Mouse (Mus musculus): ENCODE measurements at regions not wholly inside any gene's neighbourhood (a gene's known extent, or its start where the extent isn't known, plus 50 kb on each side); places are given as distances from the start of the nearest gene placed in this dataset.

DNA sequence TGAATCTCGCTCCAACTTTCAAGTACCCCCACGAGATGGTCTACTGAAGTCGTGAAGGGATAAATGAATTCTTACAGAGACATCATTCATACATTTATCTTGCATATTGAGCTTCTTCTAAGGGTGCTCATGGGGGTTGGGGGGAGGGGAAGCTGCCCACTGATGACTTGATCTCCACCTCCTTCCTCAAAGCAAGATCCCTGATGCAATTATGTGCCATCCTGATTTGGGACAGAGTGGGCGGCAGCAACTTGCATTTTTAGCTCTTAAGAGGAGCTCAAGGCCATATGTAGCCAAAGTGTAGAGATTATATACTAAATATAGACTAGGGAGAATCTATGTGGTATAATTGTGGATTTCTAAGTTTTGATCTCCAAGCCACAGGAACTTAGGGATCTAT is 236.1 kb downstream of the Sox4 start:
- dilution Hi-C loops (cut with MboI; ENCODE audit: extremely low pct_ligation_motif_present, extremely low pct_unique_long_range_greater_than_20kb, low sequenced_read_pairs): no loop called here
- in situ Hi-C loops (cut with MboI; ENCODE audit: low pct_ligation_motif_present, low pct_unique_long_range_greater_than_20kb, low sequenced_read_pairs): no loop called here
- Histone ChIP-seq H3K9me3 (replicated peaks; ENCODE audit: low read length) (no peaks in the 10 kb centered on the region), H3K4me3 (replicated peaks in 1 of 3; ENCODE audit: low read depth in 2 of 3, low read length in 2 of 3, poor library complexity in 1 of 3) (no peak overlapping the region), H3K4me1 (ENCODE audit: control insufficient read depth in 1 of 2, insufficient read depth in 2 of 2) (no peaks in the 10 kb centered on the region), H3K79me2 (replicated peaks; ENCODE audit: control insufficient read depth, extremely low read depth, insufficient read depth, poor library complexity, severe bottlenecking) (no peaks in the 10 kb centered on the region), H3K9ac (ENCODE audit: insufficient read depth, low read depth) (no peak overlapping the region), H3K27ac (ENCODE audit: insufficient read depth, low read depth) (no peak overlapping the region), H3K27me3 (replicated peaks) (no peaks in the 10 kb centered on the region), H3K36me3 (replicated peaks in 1 of 2; ENCODE audit: control insufficient read depth in 1 of 2, insufficient read depth in 1 of 2, low read length in 1 of 2) (no peaks in the 10 kb centered on the region), H3K4me2 (ENCODE audit: insufficient read depth, low read depth, poor library complexity, severe bottlenecking) (no peak overlapping the region)
- no peak for TF ChIP-seq NELFE (IDR thresholded peaks at IDR 0.05; ENCODE audit: low read depth, low read length)
- no peak for TF ChIP-seq ETS1 (conservative IDR thresholded peaks at IDR 0.05; ENCODE audit: low read depth, low read length)
- TF ChIP-seq ELF1 (IDR thresholded peaks at IDR 0.05; ENCODE audit: low read depth, low read length): no peak
- TF ChIP-seq USF1 (IDR thresholded peaks at IDR 0.05; ENCODE audit: low read depth, low read length): no peak
- no peak for TF ChIP-seq MAZ (IDR thresholded peaks at IDR 0.05; ENCODE audit: low read depth, low read length)
- no peak for TF ChIP-seq UBTF (IDR thresholded peaks at IDR 0.05; ENCODE audit: low read depth, low read length)
- no peak for TF ChIP-seq SMC3 (IDR thresholded peaks at IDR 0.05; ENCODE audit: low read depth, low read length)
- DNase-seq (ENCODE audit: extremely low read depth): no peak

- Histone ChIP-seq H3K27me3 (replicated peaks) (no peaks in the 10 kb centered on the region), H3K9me3 (replicated peaks; ENCODE audit: low read length) (no peaks in the 10 kb centered on the region), H3K4me3 (replicated peaks in 1 of 3; ENCODE audit: low read depth in 2 of 3, low read length in 2 of 3, poor library complexity in 1 of 3) (no peak overlapping the region), H3K79me2 (replicated peaks; ENCODE audit: control insufficient read depth, extremely low read depth, insufficient read depth, poor library complexity, severe bottlenecking) (no peaks in the 10 kb centered on the region), H3K4me1 (ENCODE audit: control insufficient read depth in 1 of 2, insufficient read depth in 2 of 2) (no peaks in the 10 kb centered on the region), H3K36me3 (replicated peaks in 1 of 2; ENCODE audit: control insufficient read depth in 1 of 2, insufficient read depth in 1 of 2, low read length in 1 of 2) (no peaks in the 10 kb centered on the region), H3K9ac (ENCODE audit: insufficient read depth, low read depth) (no peak overlapping the region), H3K27ac (ENCODE audit: insufficient read depth, low read depth) (no peak overlapping the region), H3K4me2 (ENCODE audit: insufficient read depth, low read depth, poor library complexity, severe bottlenecking) (no peak overlapping the region)
- dilution Hi-C loops (cut with MboI; ENCODE audit: extremely low pct_ligation_motif_present, extremely low pct_unique_long_range_greater_than_20kb, low sequenced_read_pairs): no loop called here
- TF ChIP-seq NELFE (IDR thresholded peaks at IDR 0.05; ENCODE audit: low read depth, low read length): no peak
- no peak for TF ChIP-seq ZC3H11A (IDR thresholded peaks at IDR 0.05; ENCODE audit: low read depth, low read length)
- TF ChIP-seq ETS1 (conservative IDR thresholded peaks at IDR 0.05; ENCODE audit: low read depth, low read length): no peak
- no peak for TF ChIP-seq SMC3 (IDR thresholded peaks at IDR 0.05; ENCODE audit: low read depth, low read length)
- TF ChIP-seq ELF1 (IDR thresholded peaks at IDR 0.05; ENCODE audit: low read depth, low read length): no peak
- TF ChIP-seq EP300 (IDR thresholded peaks at IDR 0.05; ENCODE audit: low read length): no peak
- TF ChIP-seq NRF1 (IDR thresholded peaks at IDR 0.05; ENCODE audit: low read depth, low read length): no peak
- TF ChIP-seq SIN3A (IDR thresholded peaks at IDR 0.05; ENCODE audit: low read length): no peak
- TF ChIP-seq HCFC1 (IDR thresholded peaks at IDR 0.05; ENCODE audit: low read depth, low read length): no peak
- no peak for TF ChIP-seq UBTF (IDR thresholded peaks at IDR 0.05; ENCODE audit: low read depth, low read length)
- no peak for TF ChIP-seq ZMIZ1 (IDR thresholded peaks at IDR 0.05; ENCODE audit: low read depth, low read length)
- TF ChIP-seq CHD2 (IDR thresholded peaks at IDR 0.05; ENCODE audit: low read length): no peak
- DNase-seq (ENCODE audit: extremely low read depth): no peak
- in situ Hi-C loops (cut with MboI; ENCODE audit: low pct_ligation_motif_present, low pct_unique_long_range_greater_than_20kb, low sequenced_read_pairs): no loop called here
Observed at GRCm38 (mm10) chr13:28709966-28710365, 243.5 kb downstream of the Sox4 start.

DNA sequence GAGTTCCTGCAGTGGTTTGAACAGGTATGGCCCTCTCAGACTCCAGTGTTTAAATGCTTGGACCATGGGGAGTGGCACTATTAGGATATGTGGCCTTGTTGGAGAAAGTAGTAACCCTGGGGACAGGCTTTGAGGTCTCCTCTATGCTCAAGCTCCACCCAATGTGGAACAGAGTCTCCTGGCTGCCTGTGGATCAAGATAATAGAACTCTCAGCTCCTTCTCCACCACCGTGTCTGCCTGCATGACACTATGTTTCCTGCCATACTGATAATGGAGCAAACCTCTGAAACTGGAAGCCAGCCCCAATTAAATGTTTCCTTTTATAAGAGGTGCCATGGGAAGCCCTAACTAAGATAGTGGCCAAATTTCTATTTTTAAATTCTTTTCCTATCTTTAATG is 252.2 kb downstream of the Sox4 start:
- dilution Hi-C loops (cut with MboI; ENCODE audit: extremely low pct_ligation_motif_present, extremely low pct_unique_long_range_greater_than_20kb, low sequenced_read_pairs): no loop called here
- H3K4me3 ChIP-seq (replicated peaks in 1 of 3; ENCODE audit: low read depth in 2 of 3, low read length in 2 of 3, poor library complexity in 1 of 3): no peak overlapping the region
- in situ Hi-C loops (cut with MboI; ENCODE audit: low pct_ligation_motif_present, low pct_unique_long_range_greater_than_20kb, low sequenced_read_pairs): no loop called here
- no peaks in the 10 kb centered on the region for H3K4me1 ChIP-seq (ENCODE audit: control insufficient read depth in 1 of 2, insufficient read depth in 2 of 2)
- H3K27ac ChIP-seq (ENCODE audit: insufficient read depth, low read depth): no peak overlapping the region
- no peak overlapping the region for H3K4me2 ChIP-seq (ENCODE audit: insufficient read depth, low read depth, poor library complexity, severe bottlenecking)
- TF ChIP-seq NRF1 (IDR thresholded peaks at IDR 0.05; ENCODE audit: low read depth, low read length): no peak
- no peak for TF ChIP-seq EP300 (IDR thresholded peaks at IDR 0.05; ENCODE audit: low read length)
- no peak for TF ChIP-seq HCFC1 (IDR thresholded peaks at IDR 0.05; ENCODE audit: low read depth, low read length)
- TF ChIP-seq RAD21 (IDR thresholded peaks at IDR 0.05; ENCODE audit: low read depth, low read length): no peak
- no peak for TF ChIP-seq USF1 (IDR thresholded peaks at IDR 0.05; ENCODE audit: low read depth, low read length)
- no peak for TF ChIP-seq MXI1 (IDR thresholded peaks at IDR 0.05; ENCODE audit: low read depth, low read length)
- TF ChIP-seq MYC (IDR thresholded peaks at IDR 0.05; ENCODE audit: low read depth, low read length): no peak
- no peak for TF ChIP-seq ZNF384 (IDR thresholded peaks at IDR 0.05; ENCODE audit: low read depth, low read length)
- no peak for TF ChIP-seq MAX (IDR thresholded peaks at IDR 0.05; ENCODE audit: low read length)
- TF ChIP-seq ELF1 (IDR thresholded peaks at IDR 0.05; ENCODE audit: low read depth, low read length): no peak
- TF ChIP-seq POLR2A (IDR thresholded peaks at IDR 0.05; ENCODE audit: low read depth, low read length): no peak
- no peak for TF ChIP-seq BHLHE40 (IDR thresholded peaks at IDR 0.05; ENCODE audit: low read depth, low read length)
- no peak for TF ChIP-seq CTCF (conservative IDR thresholded peaks at IDR 0.05 in 1 of 2, IDR thresholded peaks at IDR 0.05 in 1 of 2; ENCODE audit: low read depth in 2 of 2, low read length in 2 of 2)
- TF ChIP-seq ZKSCAN1 (IDR thresholded peaks at IDR 0.05; ENCODE audit: borderline replicate concordance, low read depth, low read length): no peak
- no peak for TF ChIP-seq TBP (conservative IDR thresholded peaks at IDR 0.05; ENCODE audit: low read depth, low read length)
- no peak for TF ChIP-seq USF2 (conservative IDR thresholded peaks at IDR 0.05; ENCODE audit: low read depth, low read length)
- no peak for TF ChIP-seq UBTF (IDR thresholded peaks at IDR 0.05; ENCODE audit: low read depth, low read length)
- no peak for TF ChIP-seq CHD2 (IDR thresholded peaks at IDR 0.05; ENCODE audit: low read length)
- no peak for TF ChIP-seq RCOR1 (conservative IDR thresholded peaks at IDR 0.05; ENCODE audit: low read depth, low read length)
- no peaks in the 10 kb centered on the region for H3K79me2 ChIP-seq (replicated peaks; ENCODE audit: control insufficient read depth, extremely low read depth, insufficient read depth, poor library complexity, severe bottlenecking)
- DNase-seq (ENCODE audit: extremely low read depth): no peak
- H3K36me3 ChIP-seq (replicated peaks in 1 of 2; ENCODE audit: control insufficient read depth in 1 of 2, insufficient read depth in 1 of 2, low read length in 1 of 2): no peaks in the 10 kb centered on the region
- H3K27me3 ChIP-seq (replicated peaks): no peaks in the 10 kb centered on the region
- no peak overlapping the region for H3K9ac ChIP-seq (ENCODE audit: insufficient read depth, low read depth)
- no peaks in the 10 kb centered on the region for H3K9me3 ChIP-seq (replicated peaks; ENCODE audit: low read length)

All from CH12.LX (cell line).